Mouse (Mus musculus) CH12.LX (cell line): ENCODE results near the gene Jph3.

Source experiments
- CTCF ChIP-seq, 2 experiments: IDR thresholded peaks in 1 of 2; conservative IDR thresholded peaks in 1 of 2; 2 replicates each; pipeline ENCODE4 v1.5.1; 2011 to 2012; ENCODE audit warnings: low read depth in 2 of 2, low read length in 2 of 2, improper control_type of control experiment in 1 of 2, inconsistent platforms in 1 of 2, mild to moderate bottlenecking in 1 of 2, moderate library complexity in 1 of 2
- ELF1 ChIP-seq: IDR thresholded peaks from 2 replicates; pipeline ENCODE4 v1.6.1; 2014; ENCODE audit warnings: low read depth, mild to moderate bottlenecking, inconsistent platforms, low read length, improper control_type of control experiment
- EP300 ChIP-seq: IDR thresholded peaks from 2 replicates; pipeline ENCODE4 v1.6.1; 2011; ENCODE audit warnings: low read length, improper control_type of control experiment
- HCFC1 ChIP-seq: IDR thresholded peaks from 2 replicates; pipeline ENCODE4 v1.6.1; 2012; ENCODE audit warnings: low read depth, mild to moderate bottlenecking, inconsistent platforms, low read length, improper control_type of control experiment
- MAZ ChIP-seq: IDR thresholded peaks from 2 replicates; pipeline ENCODE4 v1.6.1; 2012; ENCODE audit warnings: low read depth, mild to moderate bottlenecking, inconsistent platforms, low read length, improper control_type of control experiment, moderate library complexity
- MXI1 ChIP-seq: IDR thresholded peaks from 2 replicates; pipeline ENCODE4 v1.6.1; 2011; ENCODE audit warnings: mild to moderate bottlenecking, low read depth, low read length, improper control_type of control experiment
- POLR2A ChIP-seq: IDR thresholded peaks from 2 replicates; pipeline ENCODE4 v1.6.1; 2011; ENCODE audit warnings: low read depth, mild to moderate bottlenecking, improper control_type of control experiment, low read length
- UBTF ChIP-seq: IDR thresholded peaks from 2 replicates; pipeline ENCODE4 v1.6.1; 2012; ENCODE audit warnings: low read depth, mild to moderate bottlenecking, inconsistent platforms, low read length, improper control_type of control experiment, moderate library complexity

GRCm38 (mm10) chr8:121763700-121764013, 34.2 kb downstream of the Jph3 start:
- no peak for TF ChIP-seq POLR2A
- no peak for TF ChIP-seq UBTF
- TF ChIP-seq HCFC1 = no peak
- TF ChIP-seq EP300 = no peak
- TF ChIP-seq MAZ = no peak
- TF ChIP-seq MXI1 = no peak
- TF ChIP-seq CTCF (conservative IDR thresholded peaks at IDR 0.05 in 1 of 2, IDR thresholded peaks at IDR 0.05 in 1 of 2; ENCODE audit: low read depth in 2 of 2, low read length in 2 of 2) = no peak
- no peak for TF ChIP-seq ELF1
